Mouse (Mus musculus) spleen, adult 2 months (tissue): ENCODE data around the gene Nsl1.

ENCODE experiments used
- CTCF ChIP-seq: fragments of 200-500 bp; IDR thresholded peaks from 2 replicates; pipeline ENCODE4 v1.5.1; 2011; ENCODE audit warnings: mild to moderate bottlenecking, inconsistent platforms; ENCODE audit not compliant: insufficient read depth, insufficient read length, insufficient replicate concordance; ENCODE audit errors: extremely low read depth
- POLR2A ChIP-seq: fragments of 200-500 bp; IDR thresholded peaks from 2 replicates; pipeline ENCODE4 v1.6.1; 2011; ENCODE audit warnings: low read depth, low read length, inconsistent platforms

DNA sequence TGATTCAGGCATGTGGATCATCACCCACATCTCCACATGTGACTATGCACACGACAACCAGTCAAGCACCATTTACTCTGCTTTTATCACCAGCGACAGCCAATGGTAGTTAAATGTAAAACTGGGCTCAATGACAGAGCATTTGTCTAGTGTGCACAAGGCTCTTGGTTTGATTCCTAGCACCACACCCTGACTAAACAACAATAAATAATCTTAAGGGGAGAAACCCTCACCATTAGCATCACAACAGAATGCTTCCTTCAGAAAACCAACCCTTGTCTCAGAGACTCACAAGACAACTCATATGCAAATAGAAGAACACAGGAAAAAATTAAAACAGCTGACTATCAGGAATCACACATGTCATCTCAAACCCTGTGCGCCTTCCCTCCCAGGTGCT is 48.5 kb upstream of the Nsl1 start:
- TF ChIP-seq POLR2A (no peak), CTCF (no peak)
